Comparison of ENCODE assay signal across 28 mouse cellular contexts in genomic region chr2:6306861-6307260, GRCm38 (mm10).
"Had no signal": no experiment of that assay in that cellular context is flagged by ENCODE, and none has a peak within 500 bp of the region (broad histone marks: within the 10 kb centered on the region; RNA-seq: fewer than 3 reads in every experiment).

No protein-coding gene starts in this region.

- H3K27me3 ChIP-seq: embryonic facial prominence, embryonic 12.5 days; embryonic facial prominence, embryonic 13.5 days; embryonic facial prominence, embryonic 15.5 days; forebrain, embryonic 12.5 days; forebrain, embryonic 13.5 days; forebrain, embryonic 15.5 days had no signal

- ATAC-seq: forebrain, embryonic 13.5 days; forebrain, embryonic 14.5 days; forebrain, embryonic 15.5 days had no signal

- H3K27ac ChIP-seq: embryonic facial prominence, embryonic 10.5 days; embryonic facial prominence, embryonic 12.5 days; embryonic facial prominence, embryonic 13.5 days; embryonic facial prominence, embryonic 15.5 days; forebrain, embryonic 10.5 days; forebrain, embryonic 12.5 days; forebrain, embryonic 13.5 days; forebrain, embryonic 15.5 days; gastrocnemius, adult 2 months; heart, adult 2 months; heart, embryonic 10.5 days had no signal

- H3K4me3 ChIP-seq: embryonic facial prominence, embryonic 10.5 days; embryonic facial prominence, embryonic 12.5 days; embryonic facial prominence, embryonic 13.5 days; embryonic facial prominence, embryonic 15.5 days; erythroblast, embryonic 14.5 days; forebrain, embryonic 10.5 days; forebrain, embryonic 12.5 days; forebrain, embryonic 13.5 days; forebrain, embryonic 15.5 days; gastrocnemius, adult 2 months; heart, adult 2 months; heart, embryonic 10.5 days had no signal

- DNase-seq: cerebellum, adult 8-10 months; cerebellum, adult 9-10 months; cerebellum, adult 9-11 months; cerebellum, postnatal 10 days; cerebellum, postnatal 14 days; cerebellum, postnatal 25 days; cerebellum, postnatal 36 days; embryo, embryonic 11 days; gastrocnemius, adult 2 months; gastrocnemius, postnatal 10 days; gastrocnemius, postnatal 14 days; gastrocnemius, postnatal 25 days; gastrocnemius, postnatal 36 days; heart, adult 11 months; heart, adult 18-20 months; heart, adult 2 months had no signal

- H3K4me2 ChIP-seq: embryonic facial prominence, embryonic 12.5 days; embryonic facial prominence, embryonic 13.5 days; embryonic facial prominence, embryonic 15.5 days; forebrain, embryonic 12.5 days; forebrain, embryonic 13.5 days; forebrain, embryonic 15.5 days; heart, embryonic 11.5 days had no signal

- H3K9ac ChIP-seq: embryonic facial prominence, embryonic 12.5 days; embryonic facial prominence, embryonic 13.5 days; embryonic facial prominence, embryonic 15.5 days; forebrain, embryonic 12.5 days; forebrain, embryonic 13.5 days; forebrain, embryonic 15.5 days had no signal

- H3K9me3 ChIP-seq: embryonic facial prominence, embryonic 10.5 days; embryonic facial prominence, embryonic 12.5 days; embryonic facial prominence, embryonic 13.5 days; embryonic facial prominence, embryonic 15.5 days; forebrain, embryonic 10.5 days; forebrain, embryonic 12.5 days; forebrain, embryonic 13.5 days; forebrain, embryonic 15.5 days; heart, embryonic 10.5 days had no signal

- H3K36me3 ChIP-seq: embryonic facial prominence, embryonic 10.5 days; embryonic facial prominence, embryonic 12.5 days; embryonic facial prominence, embryonic 13.5 days; embryonic facial prominence, embryonic 15.5 days; forebrain, embryonic 10.5 days; forebrain, embryonic 12.5 days; forebrain, embryonic 15.5 days; heart, embryonic 10.5 days had no signal

- H3K4me1 ChIP-seq: embryonic facial prominence, embryonic 10.5 days; embryonic facial prominence, embryonic 12.5 days; embryonic facial prominence, embryonic 13.5 days; embryonic facial prominence, embryonic 15.5 days; forebrain, embryonic 10.5 days; forebrain, embryonic 12.5 days; forebrain, embryonic 13.5 days; forebrain, embryonic 15.5 days; heart, embryonic 10.5 days had no signal
